In the genomic region with DNA sequence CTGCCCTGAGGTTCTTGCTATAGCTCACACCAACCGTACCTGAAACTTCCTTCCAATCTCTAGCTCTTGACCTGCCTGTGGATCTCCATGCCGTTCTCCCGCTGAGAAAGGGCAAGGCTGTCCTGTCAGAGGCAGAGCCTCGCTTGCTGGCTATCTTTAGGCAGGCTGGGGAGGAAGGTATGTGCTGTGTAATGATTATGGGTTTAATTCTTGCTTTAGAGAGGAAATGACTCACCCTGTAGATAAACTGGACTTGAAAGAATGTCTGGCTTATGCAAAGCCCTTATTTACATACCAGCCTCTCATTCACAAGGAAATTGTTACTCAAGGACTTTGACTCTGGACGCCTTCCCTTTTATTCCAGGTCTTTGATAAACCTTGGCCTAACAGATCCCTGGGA, we compare ENCODE assay signal across 9 mouse cellular contexts.
A peak's percentile ranks its signal among the peaks of the same experiment; 100 is the strongest.
DNase-seq lines count a peak whose midpoint lies in the region; ATAC-seq and TF ChIP-seq lines count a peak whose summit lies in the region.
"Had no signal": no experiment of that assay in that cellular context is flagged by ENCODE, and none has a peak within 500 bp of the region (broad histone marks: within the 10 kb centered on the region; RNA-seq: fewer than 3 reads in every experiment).

No protein-coding gene starts in this region.

- peak; percentile 84 for DNase-seq in kidney, postnatal 0 days (ENCODE audit: low spot score)
- no peak for DNase-seq in kidney, adult 11 months
- DNase-seq in fibroblast of lung, adult 2 months (ENCODE audit: low read depth): peak; percentile 55
- DNase-seq in liver, embryonic 13.5 days: peak; percentile 24
- DNase-seq in stomach, postnatal 0 days (ENCODE audit: low spot score): peak; percentile 64
- no peak for DNase-seq in layer of hippocampus, postnatal 10 days (ENCODE audit: low spot score in 2 of 2)
- no peak for DNase-seq in hindbrain, embryonic 10.5 days (ENCODE audit: low spot score)
- DNase-seq in frontal cortex, adult 2 months (ENCODE audit: extremely low spot score in 1 of 2, low spot score in 1 of 2): no peak
- DNase-seq: thymus, postnatal 36 days had no signal

- peak; percentile 71 for TF ChIP-seq EP300 in stomach, postnatal 0 days (optimal IDR thresholded peaks at IDR 0.05)

- peak; percentile 79 for ATAC-seq in kidney, postnatal 0 days (replicated peaks; ENCODE audit: low FRiP score, low read depth)
- ATAC-seq in liver, embryonic 13.5 days (ENCODE audit: low read depth): peak; percentile 56
- ATAC-seq in stomach, postnatal 0 days (ENCODE audit: low FRiP score, low TSS enrichment): peak; percentile 94

- H3K4me2 ChIP-seq in kidney, postnatal 0 days (ENCODE audit: low read length): no peak overlapping the region
- H3K4me2 ChIP-seq in liver, embryonic 13.5 days: no peak overlapping the region
- H3K4me2 ChIP-seq in stomach, postnatal 0 days (replicated peaks; ENCODE audit: low read depth): peak overlapping the region; percentile 27

- no peak for TF ChIP-seq CTCF in kidney, postnatal 0 days (IDR thresholded peaks at IDR 0.05; ENCODE audit: low read depth)
- no peak for TF ChIP-seq CTCF in stomach, postnatal 0 days (IDR thresholded peaks at IDR 0.05; ENCODE audit: low read depth)

- H3K27ac ChIP-seq in kidney, postnatal 0 days: no peak overlapping the region
- H3K27ac ChIP-seq in liver, embryonic 13.5 days: no peak overlapping the region
- H3K27ac ChIP-seq in stomach, postnatal 0 days (replicated peaks): peak overlapping the region; percentile 81
- H3K27ac ChIP-seq in hindbrain, embryonic 10.5 days: no peak overlapping the region

- no peaks in the 10 kb centered on the region for H3K36me3 ChIP-seq in kidney, postnatal 0 days (ENCODE audit: insufficient read depth, low read length)
- H3K36me3 ChIP-seq in liver, embryonic 13.5 days: no peaks in the 10 kb centered on the region
- H3K36me3 ChIP-seq in stomach, postnatal 0 days (ENCODE audit: control insufficient read depth, insufficient read depth, low read length): no peaks in the 10 kb centered on the region
- no peaks in the 10 kb centered on the region for H3K36me3 ChIP-seq in hindbrain, embryonic 10.5 days

- H3K9me3 ChIP-seq in kidney, postnatal 0 days (replicated peaks; ENCODE audit: low read length): no peaks in the 10 kb centered on the region
- no peaks in the 10 kb centered on the region for H3K9me3 ChIP-seq in liver, embryonic 13.5 days (replicated peaks)
- no peaks in the 10 kb centered on the region for H3K9me3 ChIP-seq in stomach, postnatal 0 days (ENCODE audit: control insufficient read depth, low read length)
- no peaks in the 10 kb centered on the region for H3K9me3 ChIP-seq in hindbrain, embryonic 10.5 days

- H3K4me3 ChIP-seq in kidney, postnatal 0 days (replicated peaks; ENCODE audit: low read depth, low read length): no peak overlapping the region
- no peak overlapping the region for H3K4me3 ChIP-seq in liver, embryonic 13.5 days (replicated peaks)
- no peak overlapping the region for H3K4me3 ChIP-seq in stomach, postnatal 0 days (ENCODE audit: low read depth, low read length)
- no peak overlapping the region for H3K4me3 ChIP-seq in hindbrain, embryonic 10.5 days

- H3K4me1 ChIP-seq in kidney, postnatal 0 days (replicated peaks; ENCODE audit: insufficient read depth, low read length): peaks cover 12% of the 10 kb centered on the region; the same call in 1 of the 2 replicates
- peaks cover 50% of the 10 kb centered on the region for H3K4me1 ChIP-seq in liver, embryonic 13.5 days (replicated peaks)
- H3K4me1 ChIP-seq in stomach, postnatal 0 days (replicated peaks; ENCODE audit: control insufficient read depth, insufficient read depth): peaks cover 8% of the 10 kb centered on the region; the same call in 1 of the 2 replicates
- H3K4me1 ChIP-seq in hindbrain, embryonic 10.5 days (replicated peaks): peaks cover 18% of the 10 kb centered on the region

- H3K9ac ChIP-seq in kidney, postnatal 0 days (ENCODE audit: low read depth, low read length): no peak overlapping the region
- no peak overlapping the region for H3K9ac ChIP-seq in liver, embryonic 13.5 days
- H3K9ac ChIP-seq in stomach, postnatal 0 days (ENCODE audit: low read length): no peak overlapping the region

- WGBS in kidney, postnatal 0 days: 26% methylated on average over 5 of the region's 5 CpGs
- WGBS in liver, embryonic 13.5 days (ENCODE audit: insufficient replicate concordance): 6% methylated on average over 5 of the region's 5 CpGs
- 6% methylated on average over 5 of the region's 5 CpGs for WGBS in stomach, postnatal 0 days
- 69% methylated on average over 5 of the region's 5 CpGs for WGBS in hindbrain, embryonic 10.5 days

- no peaks in the 10 kb centered on the region for H3K27me3 ChIP-seq in kidney, postnatal 0 days (ENCODE audit: insufficient read depth, low read length)
- no peaks in the 10 kb centered on the region for H3K27me3 ChIP-seq in liver, embryonic 13.5 days
- H3K27me3 ChIP-seq in stomach, postnatal 0 days (ENCODE audit: control insufficient read depth, insufficient read depth, low read length): no peaks in the 10 kb centered on the region
- no peaks in the 10 kb centered on the region for H3K27me3 ChIP-seq in hindbrain, embryonic 10.5 days (ENCODE audit: insufficient read depth, poor library complexity, severe bottlenecking)

Comparison
In these comparisons a context has a peak if more than half of its experiments do, and no peak if none do; other contexts are left out.
1. DNase-seq: peak in kidney, postnatal 0 days (single experiment), fibroblast of lung, adult 2 months (single experiment), liver, embryonic 13.5 days (single experiment) and stomach, postnatal 0 days (single experiment); none in kidney, adult 11 months (single experiment), layer of hippocampus, postnatal 10 days (0 of 2), hindbrain, embryonic 10.5 days (single experiment) and frontal cortex, adult 2 months (0 of 2).
2. Peak in every context shown above with its lines, with median percentiles within 50 percentile points of each other: ATAC-seq.